Mouse (Mus musculus) C2C12 (cell line): ENCODE results near the gene Cdc37l1. TPM values are rescaled to one million over a fixed set of nuclear protein-coding genes. Genes with fewer than 3 reads are reported as not detected.

Experiments used
- H3K27me3 ChIP-seq: one replicate; pipeline ENCODE4 v1.6.1; 2011; ENCODE audit not compliant: control insufficient read depth, insufficient read depth, insufficient read length
- H3K36me3 ChIP-seq: one replicate; pipeline ENCODE4 v1.6.1; 2011; ENCODE audit not compliant: control insufficient read depth, insufficient read depth
- H3K4me3 ChIP-seq: one replicate; pipeline ENCODE4 v1.5.1; 2011; ENCODE audit warnings: mild to moderate bottlenecking, control low read depth; ENCODE audit not compliant: poor library complexity, insufficient read depth, severe bottlenecking
- H3K79me2 ChIP-seq: one replicate; pipeline ENCODE4 v1.6.1; 2011; ENCODE audit not compliant: control insufficient read depth, insufficient read depth
- H3K79me3 ChIP-seq: one replicate; pipeline ENCODE4 v1.6.1; 2011; ENCODE audit warnings: low read depth, control low read depth
- H3ac ChIP-seq: one replicate; pipeline ENCODE3; 2011; ENCODE audit warnings: low read depth; ENCODE audit not compliant: control insufficient read depth, insufficient read length
- CEBPB ChIP-seq: IDR thresholded peaks from one replicate; pipeline ENCODE4 v1.6.1; 2011; ENCODE audit warnings: low read depth, mild to moderate bottlenecking, control low read depth, moderate library complexity
- CTCF ChIP-seq: IDR thresholded peaks from one replicate; pipeline ENCODE4 v1.5.1; 2011; ENCODE audit not compliant: control insufficient read depth, insufficient read depth, insufficient read length
- FOSL1 ChIP-seq: IDR thresholded peaks from one replicate; pipeline ENCODE4 v1.8.0; 2011; ENCODE audit warnings: mild to moderate bottlenecking, low read length; ENCODE audit not compliant: poor library complexity, insufficient read depth, severe bottlenecking
- MAX ChIP-seq: IDR thresholded peaks from one replicate; pipeline ENCODE4 v1.6.1; 2011; ENCODE audit warnings: mild to moderate bottlenecking, control low read depth
- MYOD1 ChIP-seq: IDR thresholded peaks from one replicate; pipeline ENCODE4 v1.6.1; 2011; ENCODE audit warnings: low read depth; ENCODE audit not compliant: control insufficient read depth, insufficient read length
- MYOG ChIP-seq: IDR thresholded peaks from one replicate; pipeline ENCODE4 v1.6.1; 2011; ENCODE audit not compliant: control insufficient read depth, insufficient read length; ENCODE audit errors: extremely low read depth
- USF1 ChIP-seq: IDR thresholded peaks from one replicate; pipeline ENCODE4 v1.6.1; 2011; ENCODE audit warnings: low read depth, mild to moderate bottlenecking, control low read depth, moderate library complexity
- polyA plus RNA-seq: library from polyadenylated mRNA; unstranded; fragments of >200 nt; fragmentation: generic; extraction: Trizol; gene quantifications from one replicate; pipeline ENCODE4 v1.2.1, GENCODE M21; 2012; ENCODE audit warnings: missing spikeins

Gene Cdc37l1
- polyA plus RNA-seq, 1 experiment = 6.4 TPM

GRCm38 (mm10) chr19:29045369-29045768, 55.2 kb downstream of the Cdc37l1 start:
- no peaks in the 10 kb centered on the region for H3K36me3 ChIP-seq
- TF ChIP-seq USF1 (no peak), MYOD1 (no peak), FOSL1 (no peak), CEBPB (no peak), MAX (no peak), CTCF (no peak)

GRCm38 (mm10) chr19:29045956-29046650, 56.0 kb downstream of the Cdc37l1 start:
- H3K4me3 ChIP-seq = no peak overlapping the region

More at GRCm38 (mm10) chr19:29045369-29045768, 55.2 kb downstream of the Cdc37l1 start:
- H3K79me2 ChIP-seq = peaks cover 26% of the 10 kb centered on the region
- no peak overlapping the region for H3ac ChIP-seq
- H3K27me3 ChIP-seq = no peaks in the 10 kb centered on the region
- H3K79me3 ChIP-seq = no peaks in the 10 kb centered on the region
- H3K4me3 ChIP-seq = no peak overlapping the region

GRCm38 (mm10) chr19:29046961-29047333, 56.8 kb downstream of the Cdc37l1 start:
- no peaks in the 10 kb centered on the region for H3K79me3 ChIP-seq
- H3K4me3 ChIP-seq = peak overlapping the region; percentile 56
- H3K27me3 ChIP-seq = no peaks in the 10 kb centered on the region
- H3ac ChIP-seq = peak overlapping the region; percentile 94
- H3K79me2 ChIP-seq = peaks cover 26% of the 10 kb centered on the region
- no peak for TF ChIP-seq MAX
- no peak for TF ChIP-seq CTCF
- no peak for TF ChIP-seq MYOD1
- no peak for TF ChIP-seq FOSL1
- TF ChIP-seq CEBPB = no peak
- no peak for TF ChIP-seq USF1
- no peak for TF ChIP-seq MYOG
- no peaks in the 10 kb centered on the region for H3K36me3 ChIP-seq

More at GRCm38 (mm10) chr19:29045956-29046650, 56.0 kb downstream of the Cdc37l1 start:
- Histone ChIP-seq H3K27me3 (no peaks in the 10 kb centered on the region), H3ac (no peak overlapping the region), H3K79me2 (peaks cover 26% of the 10 kb centered on the region), H3K79me3 (no peaks in the 10 kb centered on the region), H3K36me3 (no peaks in the 10 kb centered on the region)
- TF ChIP-seq USF1 = no peak
- no peak for TF ChIP-seq MAX
- TF ChIP-seq CEBPB = no peak

- TF ChIP-seq CEBPB = no peak
- peak; percentile 43 for TF ChIP-seq CTCF
- TF ChIP-seq MYOD1 = peak; percentile 27
- TF ChIP-seq FOSL1 = no peak
- TF ChIP-seq USF1 = no peak
- no peak for TF ChIP-seq MYOG
- TF ChIP-seq MAX = no peak
- peak within 1 kb of the TSS; percentile 56 for H3K4me3 ChIP-seq
Measured at GRCm38 (mm10) chr19:29047334-29048170, 57.4 kb downstream of the Cdc37l1 start, which contains the start of gene Ak3. Gene Ak3, minus strand, starts transcription at chr19:29047961.

GRCm38 (mm10) chr19:29049401-29050075, 59.4 kb downstream of the Cdc37l1 start:
- H3ac ChIP-seq = no peak overlapping the region
- H3K79me3 ChIP-seq = no peaks in the 10 kb centered on the region
- no peaks in the 10 kb centered on the region for H3K27me3 ChIP-seq
- peaks cover 22% of the 10 kb centered on the region for H3K79me2 ChIP-seq
- H3K36me3 ChIP-seq = no peaks in the 10 kb centered on the region
- TF ChIP-seq CEBPB (peak; percentile 40), CTCF (no peak)
- no peak overlapping the region for H3K4me3 ChIP-seq

More at GRCm38 (mm10) chr19:29047334-29048170, 57.4 kb downstream of the Cdc37l1 start, which contains the start of gene Ak3:
- Histone ChIP-seq H3K79me3 (no peaks in the 10 kb centered on the region), H3K36me3 (no peaks in the 10 kb centered on the region), H3ac (peak within 1 kb of the TSS; percentile 94), H3K27me3 (no peaks in the 10 kb centered on the region), H3K79me2 (peaks cover 26% of the 10 kb centered on the region)
